Mouse (Mus musculus): Measurements from ENCODE around the gene Btbd9.

Gene Btbd9

DNA sequence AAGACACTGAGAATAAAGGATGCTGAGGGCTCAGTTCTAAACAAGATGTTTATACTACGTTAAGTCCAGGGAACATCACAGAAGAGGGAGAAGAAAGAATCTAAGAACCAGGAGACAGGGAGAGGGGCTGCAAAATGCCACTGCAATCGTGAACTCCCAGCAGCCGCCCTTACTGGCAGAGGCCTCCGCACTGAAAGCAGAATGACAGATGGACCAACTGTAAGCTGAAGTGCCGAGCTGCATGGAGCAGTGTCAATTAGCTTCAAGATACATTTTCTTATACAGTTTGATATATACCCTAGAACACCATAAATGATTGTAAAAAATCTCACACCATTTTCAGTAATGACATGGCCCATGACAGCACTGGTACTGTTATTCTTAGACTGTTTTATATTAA, 247.4 kb downstream of the Btbd9 start:
- DNase-seq: no peak

GRCm38 (mm10) chr17:30326906-30327305, 249.4 kb downstream of the Btbd9 start:
- DNase-seq: no peak

- DNase-seq: no peak
These were observed 256.0 kb downstream of the Btbd9 start for GRCm38 (mm10) chr17:30320301-30320700.

DNA sequence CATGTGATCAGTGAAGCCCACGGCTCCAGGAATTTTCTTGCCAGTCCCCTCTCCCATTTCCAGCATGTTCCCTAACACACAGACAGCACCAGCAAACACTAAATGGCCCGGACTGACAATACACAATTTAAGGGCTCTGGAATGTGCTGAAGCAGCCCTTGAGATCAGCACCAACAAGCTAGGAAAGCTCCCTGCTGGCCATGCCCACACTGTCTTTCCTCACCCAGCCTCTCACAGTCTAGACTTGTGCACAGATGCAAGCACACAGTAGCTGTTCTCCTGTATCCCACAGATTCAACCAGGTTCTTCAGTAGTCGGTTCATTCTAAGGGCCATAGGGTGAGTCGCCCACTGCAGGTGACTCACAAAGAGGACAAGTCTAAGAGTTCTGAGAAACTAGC, 263.6 kb downstream of the Btbd9 start:
- DNase-seq: no peak

- DNase-seq: no peak
These were observed 266.7 kb downstream of the Btbd9 start for GRCm38 (mm10) chr17:30309627-30310026.

DNA sequence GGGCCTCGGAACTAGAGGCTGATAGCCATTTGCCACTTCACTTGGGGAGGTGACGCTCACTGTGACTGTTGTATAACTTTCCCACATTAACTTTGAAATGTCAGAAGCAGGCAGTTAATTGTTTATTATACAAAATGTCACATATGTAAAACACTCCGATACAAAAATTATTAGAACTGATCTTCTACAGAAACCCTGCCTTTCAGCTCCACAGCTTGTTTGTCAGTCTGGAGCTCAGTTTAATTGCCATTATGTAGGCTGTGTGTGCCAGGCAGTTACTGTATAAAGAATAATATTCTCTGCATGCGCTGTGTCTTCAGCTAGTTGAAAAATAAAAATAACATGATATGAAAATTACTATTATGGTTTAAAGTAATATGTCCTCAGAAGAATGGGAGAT, 267.4 kb downstream of the Btbd9 start:
- no peak for DNase-seq

- no peak for DNase-seq
These were observed 268.0 kb downstream of the Btbd9 start for GRCm38 (mm10) chr17:30308317-30308716.

- DNase-seq: no peak
These were observed 269.1 kb downstream of the Btbd9 start for GRCm38 (mm10) chr17:30307168-30307567.

- DNase-seq: no peak
These were observed 271.5 kb downstream of the Btbd9 start for GRCm38 (mm10) chr17:30304766-30305165.

GRCm38 (mm10) chr17:30301338-30301737, 274.9 kb downstream of the Btbd9 start:
- no peak for DNase-seq

DNA sequence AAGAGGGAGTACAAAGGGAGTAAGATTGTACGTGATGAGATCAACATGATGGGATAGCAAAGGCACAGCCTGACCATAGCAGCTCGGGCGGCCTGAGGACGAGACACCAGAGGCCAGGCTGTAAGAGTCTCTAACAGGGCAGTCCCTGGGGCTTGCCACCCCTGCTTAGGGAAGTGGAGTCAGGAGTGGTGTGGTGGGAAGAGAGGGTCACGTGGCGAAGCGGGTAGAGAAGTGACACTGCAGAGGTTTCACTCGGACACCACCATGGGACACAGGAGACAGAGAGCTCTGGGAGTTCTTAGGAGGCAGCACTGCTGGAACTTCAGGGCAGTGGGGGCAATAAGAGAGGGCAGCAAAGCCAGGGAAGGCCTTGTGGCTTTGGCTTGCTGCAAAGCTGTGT, 278.9 kb downstream of the Btbd9 start:
- no peak for DNase-seq

DNA sequence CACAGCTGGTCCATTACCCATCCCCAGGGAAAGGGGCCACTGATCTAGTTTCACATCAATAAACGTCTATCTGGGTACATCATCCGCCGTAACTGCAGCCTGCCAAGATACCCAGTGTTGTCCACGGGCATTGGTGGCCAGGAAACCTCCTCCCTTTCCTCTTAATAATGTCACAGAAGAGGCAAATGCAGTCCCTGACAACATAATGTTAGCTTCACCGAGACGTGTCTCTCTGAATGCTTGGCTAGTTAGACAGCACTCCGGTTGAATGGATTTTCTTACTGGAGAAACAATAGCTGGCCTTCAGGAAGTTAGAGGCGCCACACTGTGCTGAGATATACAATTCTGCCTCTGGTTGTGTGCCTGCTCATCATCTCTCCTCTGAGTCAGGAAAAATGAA, 280.2 kb downstream of the Btbd9 start:
- DNase-seq: no peak

DNA sequence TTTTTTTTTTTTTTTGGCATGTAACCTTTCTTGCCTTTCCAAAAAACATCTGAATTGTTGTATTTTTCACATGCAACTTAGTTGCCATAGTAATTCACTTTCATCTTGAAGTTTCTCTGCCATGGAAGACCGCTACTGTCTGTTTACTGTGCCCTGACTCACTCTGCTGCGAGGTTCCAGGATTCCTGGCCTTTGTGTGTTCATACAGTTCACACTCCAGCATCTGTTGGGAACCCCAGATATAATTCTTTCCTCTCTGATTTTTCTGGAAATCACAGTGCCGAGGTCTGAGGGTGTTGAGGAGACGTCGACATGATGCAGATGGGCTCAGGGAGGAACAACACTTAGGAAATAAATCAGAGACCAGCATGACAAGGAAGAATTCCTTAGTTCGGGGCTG, 283.6 kb downstream of the Btbd9 start:
- DNase-seq: no peak

- no peak for DNase-seq
These were observed 290.6 kb downstream of the Btbd9 start for GRCm38 (mm10) chr17:30285641-30286040.

GRCm38 (mm10) chr17:30283460-30284050, 292.7 kb downstream of the Btbd9 start:
- DNase-seq: no peak

DNA sequence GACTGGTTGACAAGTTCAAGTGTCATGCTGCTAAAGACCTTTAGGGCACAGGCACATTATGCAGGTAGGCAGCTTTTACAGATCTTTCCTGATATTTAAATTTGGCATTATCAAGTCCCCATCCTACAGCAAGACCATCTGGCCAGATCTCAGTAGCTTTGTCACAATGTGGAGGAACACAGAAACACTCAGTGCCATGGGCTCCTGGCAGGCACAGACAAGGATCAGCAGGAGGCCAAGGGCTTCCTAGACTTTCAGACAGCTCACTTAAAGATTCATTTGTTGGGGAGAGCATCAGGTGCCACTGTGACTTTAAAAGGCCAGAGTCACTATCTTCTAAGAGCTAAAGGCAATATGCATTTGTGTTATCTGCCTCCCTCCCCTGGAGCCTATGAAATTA, 293.3 kb downstream of the Btbd9 start:
- no peak for DNase-seq

DNA sequence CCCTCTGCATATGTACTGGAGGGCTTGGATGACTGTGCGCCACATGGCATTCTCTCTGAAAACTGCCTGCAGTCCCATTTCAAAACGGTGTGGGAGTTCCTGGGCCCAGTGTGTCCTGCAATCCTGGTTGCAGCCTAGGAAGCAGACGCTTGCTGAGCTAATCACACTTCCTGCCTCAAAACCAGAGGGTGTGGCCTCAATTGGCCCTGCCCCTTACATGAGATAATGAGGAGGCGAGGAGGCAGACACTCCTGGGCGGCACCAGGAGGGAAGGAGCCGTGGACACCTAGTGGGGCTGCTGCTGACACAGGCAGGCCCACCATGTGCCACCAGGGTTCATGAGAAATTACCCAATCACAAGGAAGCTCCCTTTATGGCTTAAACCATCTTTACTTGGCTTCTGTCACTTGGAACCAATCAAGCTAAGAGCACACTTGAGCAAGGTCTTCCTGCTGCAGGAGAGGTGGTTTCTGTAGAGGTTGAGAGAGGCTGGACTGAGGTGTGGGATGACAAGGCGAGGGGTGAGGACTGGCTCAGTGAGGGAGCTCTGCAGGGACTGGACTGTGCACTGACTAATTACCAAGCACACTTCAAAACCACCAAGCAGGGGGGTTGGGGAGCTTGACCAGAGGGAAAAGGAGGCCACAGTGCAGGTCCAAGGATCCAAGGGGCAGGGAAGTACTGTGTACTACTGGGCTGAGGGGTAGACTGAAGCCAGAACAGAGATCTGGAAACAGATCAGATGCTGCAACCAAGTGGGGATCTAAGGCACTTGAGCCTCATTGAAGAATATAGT, 295.8 kb downstream of the Btbd9 start:
- peak; percentile 39 for DNase-seq

GRCm38 (mm10) chr17:30279684-30280083, 296.6 kb downstream of the Btbd9 start:
- no peak for DNase-seq

DNA sequence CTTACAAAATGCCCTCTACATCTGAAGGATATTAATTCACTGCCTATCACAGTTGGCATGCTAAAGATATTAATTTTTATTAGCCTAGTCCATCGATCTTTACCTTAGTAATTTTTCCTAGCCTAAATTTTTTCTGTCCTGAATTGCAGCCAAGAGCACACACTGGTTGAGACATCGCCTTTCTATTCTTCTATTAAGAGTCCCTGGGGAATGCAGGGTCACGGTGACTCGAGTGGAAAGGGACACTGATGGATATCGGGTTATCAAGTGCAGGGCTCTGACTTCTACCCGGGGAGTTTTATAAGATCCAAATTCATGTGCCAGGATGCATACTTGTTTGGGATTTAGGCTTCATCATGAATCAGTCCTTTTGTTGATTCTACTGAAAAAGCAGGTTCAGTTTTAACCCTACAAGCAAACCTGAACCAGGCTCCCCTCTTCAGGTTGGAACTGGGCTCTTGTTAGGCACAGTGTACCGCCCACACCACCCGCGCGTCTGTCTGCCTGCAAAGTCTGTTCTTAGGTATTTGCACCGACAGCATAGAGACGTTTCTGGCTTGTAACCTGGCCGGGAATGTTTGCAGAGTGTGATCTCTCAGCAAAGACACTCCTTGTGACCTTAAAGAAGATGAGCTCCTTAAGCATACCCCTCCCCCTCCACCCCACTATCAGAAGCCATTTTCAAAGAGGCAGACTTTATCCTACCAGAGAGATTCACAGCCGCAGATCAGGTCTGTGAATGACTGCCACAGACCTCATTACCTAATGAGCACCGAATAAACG, 297.5 kb downstream of the Btbd9 start:
- DNase-seq: no peak

GRCm38 (mm10) chr17:30276477-30276876, 299.8 kb downstream of the Btbd9 start:
- no peak for DNase-seq

- DNase-seq: no peak
These were observed 303.5 kb downstream of the Btbd9 start for GRCm38 (mm10) chr17:30272769-30273168.

GRCm38 (mm10) chr17:30269136-30270063, 306.9 kb downstream of the Btbd9 start:
- DNase-seq: no peak

GRCm38 (mm10) chr17:30268456-30268855, 307.8 kb downstream of the Btbd9 start:
- no peak for DNase-seq
